Mouse (Mus musculus) CH12.LX (cell line): ENCODE measurements around the gene Wnt11. TPM values are rescaled to one million over a fixed set of nuclear protein-coding genes. Genes with fewer than 3 reads are reported as not detected.

Experiments
- DNase-seq: peaks from one replicate; pipeline ENCODE4 v3.0.0-alpha.2; 2013; ENCODE audit errors: extremely low read depth
- H3K27ac ChIP-seq: 2 replicates; pipeline ENCODE4 v1.5.1; 2012; ENCODE audit warnings: low read depth, mild to moderate bottlenecking, control low read depth, moderate library complexity; ENCODE audit not compliant: insufficient read depth
- H3K27me3 ChIP-seq: replicated peaks from 2 replicates; pipeline ENCODE3; 2012; ENCODE audit warnings: inconsistent platforms
- H3K36me3 ChIP-seq, 2 experiments: replicated peaks in 1 of 2; 2 replicates each; pipeline versions ENCODE3 to v1.6.1; 2012; ENCODE audit warnings: inconsistent platforms in 1 of 2, low read length in 1 of 2, mild to moderate bottlenecking in 1 of 2, mixed read lengths in 1 of 2, moderate library complexity in 1 of 2; ENCODE audit not compliant: control insufficient read depth in 1 of 2, insufficient read depth in 1 of 2
- H3K4me1 ChIP-seq, 2 experiments: 2 replicates each; pipeline ENCODE4 v1.6.1; 2012; ENCODE audit warnings: inconsistent platforms in 1 of 2, moderate library complexity in 1 of 2; ENCODE audit not compliant: insufficient read depth in 2 of 2, control insufficient read depth in 1 of 2
- H3K4me2 ChIP-seq: 2 replicates; pipeline ENCODE4 v1.6.1; 2012; ENCODE audit warnings: low read depth, mild to moderate bottlenecking, control low read depth; ENCODE audit not compliant: poor library complexity, insufficient read depth, severe bottlenecking
- H3K4me3 ChIP-seq, 3 experiments: fragments of 150-350 bp in 1 of 3; sonication (generic) in 1 of 3; replicated peaks in 1 of 3; 2 replicates each; pipeline versions ENCODE3 to v1.5.1; 2011 to 2012; ENCODE audit warnings: low read depth in 2 of 3, low read length in 2 of 3, mild to moderate bottlenecking in 2 of 3, moderate library complexity in 2 of 3, control low read depth in 1 of 3, improper control_type of control experiment in 1 of 3, inconsistent platforms in 1 of 3, mixed read lengths in 1 of 3; ENCODE audit not compliant: poor library complexity in 1 of 3
- H3K79me2 ChIP-seq: replicated peaks from 2 replicates; pipeline ENCODE4 v1.6.1; 2012; ENCODE audit warnings: mild to moderate bottlenecking, moderate library complexity; ENCODE audit not compliant: control insufficient read depth, poor library complexity, insufficient read depth, severe bottlenecking; ENCODE audit errors: extremely low read depth
- H3K9ac ChIP-seq: 2 replicates; pipeline ENCODE4 v1.6.1; 2012; ENCODE audit warnings: low read depth, mild to moderate bottlenecking, control low read depth, moderate library complexity; ENCODE audit not compliant: insufficient read depth
- H3K9me3 ChIP-seq: replicated peaks from 2 replicates; pipeline ENCODE3; 2012; ENCODE audit warnings: low read length, inconsistent platforms, mixed read lengths
- CHD1 ChIP-seq: IDR thresholded peaks from 2 replicates; pipeline ENCODE4 v1.6.1; 2012; ENCODE audit warnings: low read depth, low read length, improper control_type of control experiment, inconsistent platforms
- CHD2 ChIP-seq: IDR thresholded peaks from 2 replicates; pipeline ENCODE4 v1.6.1; 2011; ENCODE audit warnings: low read length, improper control_type of control experiment
- E2F4 ChIP-seq: IDR thresholded peaks from 2 replicates; pipeline ENCODE4 v1.6.1; 2011; ENCODE audit warnings: low read depth, low read length, improper control_type of control experiment; ENCODE audit not compliant: insufficient replicate concordance
- ELF1 ChIP-seq: IDR thresholded peaks from 2 replicates; pipeline ENCODE4 v1.6.1; 2014; ENCODE audit warnings: low read depth, mild to moderate bottlenecking, inconsistent platforms, low read length, improper control_type of control experiment
- EP300 ChIP-seq: IDR thresholded peaks from 2 replicates; pipeline ENCODE4 v1.6.1; 2011; ENCODE audit warnings: low read length, improper control_type of control experiment
- GABPA ChIP-seq: IDR thresholded peaks from 2 replicates; pipeline ENCODE4 v1.6.1; 2012; ENCODE audit warnings: low read depth, low read length, improper control_type of control experiment, inconsistent platforms; ENCODE audit not compliant: insufficient replicate concordance
- HCFC1 ChIP-seq: IDR thresholded peaks from 2 replicates; pipeline ENCODE4 v1.6.1; 2012; ENCODE audit warnings: low read depth, mild to moderate bottlenecking, inconsistent platforms, low read length, improper control_type of control experiment
- JUN ChIP-seq: IDR thresholded peaks from 2 replicates; pipeline ENCODE4 v1.6.1; 2011; ENCODE audit warnings: low read depth, mild to moderate bottlenecking, low read length, improper control_type of control experiment, moderate library complexity; ENCODE audit not compliant: insufficient read depth
- MAFK ChIP-seq: IDR thresholded peaks from 2 replicates; pipeline ENCODE4 v1.6.1; 2011; ENCODE audit warnings: low read length, improper control_type of control experiment; ENCODE audit not compliant: insufficient replicate concordance
- MAZ ChIP-seq: IDR thresholded peaks from 2 replicates; pipeline ENCODE4 v1.6.1; 2012; ENCODE audit warnings: low read depth, mild to moderate bottlenecking, inconsistent platforms, low read length, improper control_type of control experiment, moderate library complexity
- MXI1 ChIP-seq: IDR thresholded peaks from 2 replicates; pipeline ENCODE4 v1.6.1; 2011; ENCODE audit warnings: mild to moderate bottlenecking, low read depth, low read length, improper control_type of control experiment
- MYC ChIP-seq: IDR thresholded peaks from 2 replicates; pipeline ENCODE4 v1.6.1; 2011; ENCODE audit warnings: low read depth, mild to moderate bottlenecking, improper control_type of control experiment, low read length
- NELFE ChIP-seq: IDR thresholded peaks from 2 replicates; pipeline ENCODE4 v1.6.1; 2011; ENCODE audit warnings: low read depth, low read length, improper control_type of control experiment
- NRF1 ChIP-seq: IDR thresholded peaks from 2 replicates; pipeline ENCODE4 v1.6.1; 2014; ENCODE audit warnings: low read depth, mild to moderate bottlenecking, inconsistent platforms, low read length, improper control_type of control experiment, moderate library complexity
- RCOR1 ChIP-seq: conservative IDR thresholded peaks from 2 replicates; pipeline ENCODE4 v1.6.1; 2012; ENCODE audit warnings: low read depth, mild to moderate bottlenecking, inconsistent platforms, low read length, improper control_type of control experiment
- SMC3 ChIP-seq: IDR thresholded peaks from 2 replicates; pipeline ENCODE4 v1.6.1; 2011; ENCODE audit warnings: low read depth, low read length, improper control_type of control experiment
- UBTF ChIP-seq: IDR thresholded peaks from 2 replicates; pipeline ENCODE4 v1.6.1; 2012; ENCODE audit warnings: low read depth, mild to moderate bottlenecking, inconsistent platforms, low read length, improper control_type of control experiment, moderate library complexity
- USF2 ChIP-seq: conservative IDR thresholded peaks from 2 replicates; pipeline ENCODE4 v1.6.1; 2011; ENCODE audit warnings: low read depth, low read length, improper control_type of control experiment
- dilution Hi-C: fragments of 300-500 bp; cut with MboI; formaldehyde crosslinking; loops from 2 replicates; pipeline ENCODE4 v1.14.3; 2020; ENCODE audit warnings: low sequenced_read_pairs; ENCODE audit not compliant: extremely low pct_unique_long_range_greater_than_20kb, extremely low pct_ligation_motif_present
- in situ Hi-C: fragments of 300-500 bp; cut with MboI; formaldehyde crosslinking; loops from 3 replicates; pipeline ENCODE4 v1.14.3; 2019; ENCODE audit warnings: low sequenced_read_pairs, low pct_ligation_motif_present, low pct_unique_long_range_greater_than_20kb, mixed read lengths
- polyA plus RNA-seq: library from polyadenylated mRNA; unstranded; fragments of >175 nt; gene quantifications from 2 replicates; pipeline ENCODE4 v1.2.1, GENCODE M21; 2012; ENCODE audit warnings: low read depth; ENCODE audit not compliant: insufficient read length
- total RNA-seq, 2 experiments: library from RNA; depleted of rRNA; stranded (reverse); fragments of 300-350 nt in 1 of 2; fragments of >200 nt in 1 of 2; gene quantifications; 2 replicates each; pipeline ENCODE4 v1.2.3; 2012 to 2014

The Wnt11 gene
- total and polyA plus RNA-seq, 3 experiments: 0.21 TPM; not detected in 2

GRCm38 (mm10) chr7:98810619-98811018, 24.3 kb upstream of the Wnt11 start:
- dilution Hi-C loops: no loop called here
- H3K79me2 ChIP-seq: no peaks in the 10 kb centered on the region
- in situ Hi-C loops: no loop called here

DNA sequence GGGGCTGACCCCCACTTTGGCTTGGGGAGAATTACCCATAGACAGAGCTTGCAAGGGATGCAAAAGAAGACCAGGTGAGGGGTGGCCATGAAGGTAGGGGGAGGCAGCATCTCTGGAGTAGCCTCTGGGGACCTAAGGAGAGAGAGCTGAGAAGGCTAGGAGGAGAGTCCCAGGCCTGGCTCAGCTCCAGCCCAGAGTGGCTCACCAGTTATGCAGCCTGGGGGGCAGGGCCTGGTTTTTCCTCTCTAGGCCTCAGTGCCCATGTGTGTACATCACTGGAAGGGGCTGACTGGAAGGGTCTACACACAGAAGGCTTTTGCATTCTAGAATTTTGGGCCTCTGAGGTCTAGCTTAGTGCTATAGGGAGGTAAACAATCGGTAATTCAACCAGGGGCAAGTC, 14.4 kb upstream of the Wnt11 start:
- dilution Hi-C loops (no loop called here), in situ Hi-C loops (no loop called here)
- no peak overlapping the region for H3K9ac ChIP-seq
- no peaks in the 10 kb centered on the region for H3K9me3 ChIP-seq
- no peak for DNase-seq
- peaks cover 22% of the 10 kb centered on the region for H3K27me3 ChIP-seq
- TF ChIP-seq NRF1 (no peak), JUN (no peak), E2F4 (no peak), MYC (no peak), RCOR1 (no peak), UBTF (no peak), MXI1 (no peak), USF2 (no peak), MAZ (no peak), MAFK (no peak), GABPA (no peak), NELFE (no peak), ELF1 (no peak), HCFC1 (no peak), CHD1 (no peak), EP300 (no peak), CHD2 (no peak)
- no peaks in the 10 kb centered on the region for H3K79me2 ChIP-seq
- no peak overlapping the region for H3K27ac ChIP-seq
- no peaks in the 10 kb centered on the region for H3K36me3 ChIP-seq
- H3K4me3 ChIP-seq: no peak overlapping the region
- H3K4me2 ChIP-seq: no peak overlapping the region
- H3K4me1 ChIP-seq: peaks cover 6 to 16% of the 10 kb centered on the region in 2 experiments

More at GRCm38 (mm10) chr7:98810619-98811018, 24.3 kb upstream of the Wnt11 start:
- Histone ChIP-seq H3K4me3 (no peak overlapping the region), H3K9me3 (no peaks in the 10 kb centered on the region), H3K36me3 (no peaks in the 10 kb centered on the region), H3K27me3 (peaks cover 26% of the 10 kb centered on the region), H3K27ac (no peak overlapping the region), H3K9ac (no peak overlapping the region), H3K4me1 (peaks cover 7 to 22% of the 10 kb centered on the region in 2 experiments), H3K4me2 (no peak overlapping the region)
- TF ChIP-seq CHD1: no peak
- TF ChIP-seq MXI1: no peak
- no peak for TF ChIP-seq EP300
- TF ChIP-seq UBTF: no peak
- TF ChIP-seq NRF1: no peak
- TF ChIP-seq SMC3: no peak
- no peak for DNase-seq
